Mouse (Mus musculus): ENCODE results near the gene Gdf10.

- no peak for TF ChIP-seq POLR2A (IDR thresholded peaks at IDR 0.05; ENCODE audit: insufficient read depth, low read length)
- no peak for TF ChIP-seq CTCF (IDR thresholded peaks at IDR 0.05; ENCODE audit: low read depth, low read length)
Measured at GRCm38 (mm10) chr14:33953761-33954160, 30.4 kb downstream of the Gdf10 start, which contains the start of gene Rbp3.
